Mouse (Mus musculus) c-Kit-positive CD71-negative TER-119-negative erythroid progenitor cells, embryonic 14.5 days (primary cell): ENCODE data around the gene Olfr1393.
"Not testable (repeated sequence)": the region's sequence is repeated elsewhere in the genome, so short reads cannot be mapped to it uniquely, and the experiment has no call there.

Source experiments
- DNase-seq: peaks from one replicate; pipeline ENCODE4 v3.0.0-alpha.2; 2013; ENCODE audit warnings: low read depth

The Olfr1393 gene

DNA sequence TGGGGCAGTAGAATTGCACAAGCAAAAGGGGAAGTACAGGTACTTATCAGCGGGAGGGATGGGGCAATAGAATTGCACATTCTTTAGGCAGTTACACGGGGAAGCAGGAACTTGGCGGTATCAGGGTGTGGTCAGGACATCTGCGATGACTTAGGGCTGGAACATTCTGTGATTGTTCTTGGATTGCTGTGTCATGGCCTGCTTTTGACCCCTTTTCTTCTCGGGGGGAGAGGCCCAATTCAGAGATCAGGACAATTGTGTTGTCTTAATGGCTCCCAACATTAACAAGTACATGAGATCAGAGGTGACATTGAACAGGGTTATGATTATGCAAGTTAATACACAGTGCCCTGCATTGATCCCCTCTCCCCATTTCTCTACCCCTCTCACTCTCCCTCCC, 30.4 kb downstream of the Olfr1393 start:
- not testable (repeated sequence) for DNase-seq

GRCm38 (mm10) chr11:49322442-49322841, 44.3 kb downstream of the Olfr1393 start, which contains the start of gene Olfr1391:
TSS of gene Olfr1391 (plus strand) at chr11:49322742.
- DNase-seq: no peak

GRCm38 (mm10) chr11:49326726-49327125, 48.6 kb downstream of the Olfr1393 start:
- DNase-seq: no peak

DNA sequence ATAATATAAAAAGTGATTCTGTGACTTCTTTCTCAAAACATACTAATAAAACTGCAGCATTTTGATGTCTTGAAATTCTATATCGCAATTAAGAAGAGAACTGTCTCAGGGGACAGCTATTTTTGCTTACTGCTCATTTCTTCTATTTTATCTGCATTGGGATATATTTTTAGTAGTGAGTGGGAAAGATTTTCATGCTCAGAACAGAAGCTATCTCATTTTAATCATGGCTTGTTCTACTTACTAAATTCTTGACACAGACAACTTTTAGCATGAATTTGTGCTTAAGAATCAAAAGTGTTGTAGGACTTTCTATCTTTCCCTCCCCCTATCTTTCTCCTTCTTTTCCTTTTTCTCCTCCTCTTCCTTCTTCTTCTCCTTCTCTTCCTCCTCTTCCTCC, 51.6 kb downstream of the Olfr1393 start:
- no peak for DNase-seq
